Mouse (Mus musculus) adipocyte (in vitro differentiated cells): ENCODE measurements around the gene Gpn1.
A peak's percentile ranks its signal among the peaks of the same experiment; 100 is the strongest.
"Not testable (repeated sequence)": the region's sequence is repeated elsewhere in the genome, so short reads cannot be mapped to it uniquely, and the experiment has no call there.

ENCODE experiments used
- DNase-seq: peaks from one replicate; pipeline ENCODE4 v3.0.0-alpha.2; 2016; ENCODE audit warnings: low spot score

Gpn1 gene

DNA sequence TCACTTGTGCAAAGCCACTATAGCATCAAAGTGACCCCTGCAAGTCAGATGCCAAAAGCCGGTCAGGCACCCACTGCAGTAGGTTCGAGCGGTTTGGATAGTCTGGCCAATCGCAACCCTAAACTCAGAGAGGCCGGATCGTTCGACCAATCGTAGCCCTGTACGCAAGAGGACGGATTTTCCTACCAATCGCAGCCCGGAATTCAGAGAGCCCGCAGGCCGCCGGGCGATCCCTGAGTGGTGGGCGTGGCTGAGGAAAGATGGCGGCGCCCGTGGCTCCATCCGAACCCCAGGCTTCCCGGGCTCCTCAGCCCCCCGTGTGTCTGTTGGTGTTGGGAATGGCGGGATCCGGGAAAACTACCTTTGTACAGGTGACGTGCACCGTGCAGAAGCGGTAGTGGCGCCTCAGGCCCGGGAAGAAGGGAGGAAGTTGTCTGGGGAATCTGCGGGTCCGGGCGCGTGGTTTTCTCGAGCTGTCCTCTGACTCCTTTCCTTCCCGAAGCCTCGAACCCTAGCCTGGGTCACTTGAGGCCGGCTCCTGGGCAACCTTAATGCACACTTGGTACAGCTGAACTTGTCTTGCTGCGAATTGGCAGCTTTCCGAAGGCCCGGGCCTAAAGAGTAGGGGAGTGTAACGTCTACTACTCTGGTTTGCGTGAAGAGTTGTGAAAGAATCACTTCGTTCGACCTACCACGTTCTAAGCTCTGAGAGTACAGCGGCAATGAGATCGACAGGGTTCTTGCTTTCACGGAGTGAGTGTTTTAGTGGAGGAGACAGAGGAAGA lies at the start of gene Gpn1:
Gene Gpn1, plus strand, starts transcription at position 229 of the 785 bp plus-strand sequence.
- DNase-seq, result peak; percentile 91

DNA sequence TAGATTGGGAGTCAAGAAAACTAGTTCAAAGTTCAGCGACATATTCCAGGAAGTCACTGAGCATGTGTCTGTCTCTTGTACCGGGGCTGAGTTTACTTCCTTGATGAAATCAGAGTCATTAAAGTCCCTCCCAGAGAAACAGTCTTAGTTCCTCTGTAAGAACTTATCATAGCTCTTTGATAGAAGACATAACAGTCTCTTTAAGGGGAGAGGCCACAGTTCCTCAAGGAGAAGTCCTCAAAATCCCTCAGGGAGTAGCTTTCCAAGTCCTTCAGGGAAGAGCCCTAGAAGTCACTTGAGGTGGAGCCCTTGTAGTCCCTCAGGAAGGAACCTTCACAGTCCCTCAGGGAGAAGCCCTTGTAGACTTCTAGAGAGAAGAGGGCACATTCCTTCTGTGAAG lies 43.2 kb upstream of the Gpn1 start:
- peak; percentile 41 for DNase-seq

DNA sequence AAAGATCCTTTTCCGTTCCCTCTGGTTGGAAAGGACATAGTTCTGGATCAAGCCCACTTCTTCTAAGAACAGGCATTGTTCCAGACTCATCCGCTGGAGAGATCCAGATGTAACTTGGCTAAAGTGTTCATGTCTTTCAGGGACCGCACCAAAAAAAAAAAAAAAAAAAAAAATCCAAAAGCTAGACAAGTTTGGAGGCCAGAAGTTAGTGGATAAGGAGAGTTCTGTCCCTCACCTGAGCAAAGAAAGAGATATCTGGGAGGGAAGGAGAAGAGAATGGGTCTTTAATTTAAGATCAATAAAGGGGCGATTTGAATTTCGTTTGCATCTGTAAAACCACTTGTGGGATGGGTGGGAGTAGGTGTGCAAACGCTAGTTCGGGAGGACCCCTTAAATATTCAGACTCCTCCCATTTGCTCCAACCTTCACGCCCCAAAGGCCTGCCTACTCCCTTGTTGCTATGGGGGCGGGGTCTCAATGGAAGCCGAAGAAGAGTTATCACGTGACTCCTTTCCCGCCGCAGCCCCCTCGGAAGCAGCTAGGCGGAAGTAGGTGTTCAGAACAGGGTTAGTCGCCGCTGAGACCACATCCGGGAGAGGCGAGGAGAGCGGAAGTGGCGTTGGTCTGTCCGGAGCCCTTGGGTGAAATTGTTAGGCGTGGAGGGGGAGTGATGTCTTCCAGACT lies 42.5 kb upstream of the Gpn1 start, which contains the start of gene Zfp512:
Gene Zfp512, plus strand, starts transcription at position 554 of the 684 bp plus-strand sequence.
- peak; percentile 96 for DNase-seq

DNA sequence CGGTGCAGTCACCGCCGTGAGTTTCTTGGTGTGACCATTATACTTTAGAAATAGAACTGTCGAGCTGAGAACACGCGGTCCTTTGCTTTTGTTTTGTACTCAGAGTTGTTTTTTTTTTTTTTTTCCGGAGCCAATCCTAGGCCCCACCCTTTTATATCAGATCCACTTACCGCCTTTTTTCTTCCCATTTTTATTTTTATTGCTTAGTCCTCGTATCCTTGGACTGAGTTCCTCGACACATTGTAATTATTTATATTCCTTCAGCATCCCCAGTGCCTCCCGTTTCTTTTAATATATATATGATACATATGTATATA lies 42.0 kb upstream of the Gpn1 start:
- DNase-seq, result no peak

DNA sequence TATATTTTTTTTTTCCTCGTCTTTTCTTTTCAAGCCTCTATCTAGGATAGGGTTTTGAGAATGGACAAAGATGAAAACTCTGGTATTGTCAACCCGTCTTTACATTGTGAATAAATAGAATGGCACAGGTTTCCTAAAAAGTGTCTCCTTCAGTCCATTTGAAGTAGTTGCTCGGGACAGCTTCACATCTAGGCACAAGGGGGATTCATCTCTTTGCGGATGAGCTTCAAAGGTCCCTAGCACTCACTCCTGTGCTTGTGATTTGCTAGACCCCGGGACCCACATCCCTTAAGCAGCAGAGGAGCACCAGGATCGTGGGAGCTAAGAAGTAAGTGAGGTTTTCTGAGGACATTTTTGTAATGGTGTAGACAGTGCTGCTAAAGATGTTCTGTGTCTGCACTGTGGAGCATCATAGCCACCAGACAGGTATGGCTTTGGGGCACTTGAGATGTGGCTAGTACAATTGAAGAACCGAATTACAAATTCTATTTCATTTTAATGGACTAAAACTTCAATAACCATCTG lies 41.6 kb upstream of the Gpn1 start:
- DNase-seq, result peak; percentile 9

DNA sequence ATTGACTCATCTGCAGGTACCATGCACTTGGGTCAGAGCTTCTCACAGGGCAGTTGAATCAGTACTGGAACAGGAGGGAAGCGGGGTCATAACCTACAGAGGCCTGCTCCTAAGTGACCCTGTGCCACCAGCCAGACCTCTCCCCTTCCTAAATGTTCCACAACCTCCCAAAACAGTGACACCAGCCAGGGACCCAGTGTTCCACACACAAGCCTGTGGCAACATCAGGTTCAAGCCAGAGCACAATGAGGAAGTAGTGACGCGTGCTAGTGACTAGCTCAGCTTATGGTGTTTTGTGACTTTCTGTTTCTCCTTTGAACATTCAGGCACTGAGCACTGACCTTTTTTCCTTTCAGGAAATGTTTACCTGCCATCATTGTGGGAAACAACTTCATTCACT lies 26.7 kb upstream of the Gpn1 start:
- DNase-seq, result no peak

DNA sequence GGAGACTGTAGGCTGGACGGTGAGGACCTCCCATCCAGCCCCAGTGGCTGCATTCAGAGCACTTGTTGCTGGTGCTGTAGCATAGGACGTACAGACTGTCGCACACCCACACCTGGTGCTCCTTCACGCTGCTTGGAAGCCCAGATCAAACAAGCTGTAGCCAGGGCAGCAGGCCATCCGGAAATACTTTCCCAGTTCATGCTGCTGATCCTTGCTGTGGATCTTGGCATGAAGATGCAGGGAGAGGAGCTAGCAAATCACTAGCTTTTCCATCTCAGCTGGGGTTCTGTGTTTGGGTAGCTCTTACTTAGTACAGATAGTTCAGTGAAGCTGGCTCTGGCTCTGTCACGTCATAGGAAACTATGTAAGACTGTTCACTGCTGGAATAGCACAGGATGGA lies 24.8 kb upstream of the Gpn1 start:
- DNase-seq, result no peak

DNA sequence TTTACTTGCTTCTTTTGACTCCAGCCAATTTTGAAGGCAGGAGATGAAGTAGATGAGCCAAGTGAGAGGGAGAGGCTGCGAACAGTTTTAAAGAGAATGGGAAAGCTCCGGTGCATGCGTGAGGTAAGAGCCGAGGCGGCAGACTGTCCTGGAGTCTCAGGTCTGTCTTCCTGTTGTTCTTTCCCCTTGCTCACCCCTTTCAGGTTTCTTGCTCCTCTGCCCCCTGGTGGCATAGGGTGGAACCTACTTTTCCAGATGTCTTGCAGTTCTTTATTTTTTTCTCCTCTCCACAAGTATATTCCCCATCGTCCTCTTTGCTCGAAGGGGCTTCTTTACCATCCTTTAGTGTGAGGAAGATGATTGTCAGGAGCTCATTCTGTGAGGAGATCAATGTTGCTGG lies 24.2 kb upstream of the Gpn1 start:
- peak; percentile 51 for DNase-seq

DNA sequence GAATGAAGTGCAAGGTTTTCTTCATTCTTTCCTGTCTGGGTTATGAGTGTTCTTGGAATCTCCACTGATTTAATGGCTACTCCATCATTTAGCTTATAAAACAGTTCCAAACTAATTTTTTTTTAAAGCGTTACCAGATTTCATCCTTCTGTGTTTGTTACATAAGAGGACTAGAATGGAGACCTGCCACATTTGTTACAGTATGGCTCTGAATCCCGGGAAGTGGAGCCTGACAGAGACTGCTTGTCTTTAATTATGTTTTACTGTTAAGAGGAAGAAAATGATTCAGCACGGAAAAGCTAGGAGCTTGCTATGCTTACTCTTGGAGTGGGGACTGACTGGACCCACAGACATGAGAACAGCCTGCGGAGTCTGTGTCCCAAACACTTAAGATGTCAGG lies 14.0 kb upstream of the Gpn1 start:
- no peak for DNase-seq

DNA sequence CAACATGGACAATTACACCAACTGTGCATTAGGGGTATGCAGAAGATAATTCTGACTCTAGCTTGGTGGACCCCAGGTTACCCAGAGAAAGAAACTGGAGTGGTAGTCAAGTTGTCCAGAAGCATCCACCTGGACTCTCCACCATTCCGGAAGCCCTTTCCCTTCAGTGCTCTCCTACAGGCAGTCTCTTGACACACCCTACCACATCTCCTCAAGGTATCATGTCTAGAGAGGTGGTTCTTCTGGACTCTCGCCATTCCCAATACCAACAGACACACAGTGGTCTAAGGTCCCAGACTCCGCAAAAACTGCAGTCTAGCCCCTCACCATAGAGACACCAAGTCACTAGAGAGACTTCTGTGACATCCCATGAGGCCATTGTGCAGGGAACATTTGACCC lies 9.1 kb upstream of the Gpn1 start, which contains the start of gene 4930548H24Rik:
Gene 4930548H24Rik, plus strand, starts transcription at position 301 of the 400 bp plus-strand sequence.
- DNase-seq, result no peak

DNA sequence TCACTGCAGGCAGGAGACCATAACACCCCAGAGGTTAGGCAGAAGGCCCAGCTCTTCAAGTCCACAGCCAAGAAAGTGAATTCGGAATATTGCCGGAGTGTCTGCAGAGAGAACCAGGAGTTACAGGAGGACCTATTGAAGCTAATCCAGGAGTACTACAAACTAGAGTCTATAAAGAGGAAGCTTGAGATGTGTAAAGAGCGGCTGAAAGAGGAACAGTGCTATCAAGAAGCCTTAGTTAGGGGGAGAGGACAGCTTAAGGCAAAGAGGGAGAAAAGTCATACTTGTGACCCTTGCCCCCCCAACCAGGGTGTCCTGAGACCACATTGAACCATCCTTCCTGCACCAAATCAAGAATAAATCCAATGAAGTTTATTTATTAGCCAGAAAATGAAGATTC lies 6.7 kb upstream of the Gpn1 start:
- DNase-seq, result no peak

DNA sequence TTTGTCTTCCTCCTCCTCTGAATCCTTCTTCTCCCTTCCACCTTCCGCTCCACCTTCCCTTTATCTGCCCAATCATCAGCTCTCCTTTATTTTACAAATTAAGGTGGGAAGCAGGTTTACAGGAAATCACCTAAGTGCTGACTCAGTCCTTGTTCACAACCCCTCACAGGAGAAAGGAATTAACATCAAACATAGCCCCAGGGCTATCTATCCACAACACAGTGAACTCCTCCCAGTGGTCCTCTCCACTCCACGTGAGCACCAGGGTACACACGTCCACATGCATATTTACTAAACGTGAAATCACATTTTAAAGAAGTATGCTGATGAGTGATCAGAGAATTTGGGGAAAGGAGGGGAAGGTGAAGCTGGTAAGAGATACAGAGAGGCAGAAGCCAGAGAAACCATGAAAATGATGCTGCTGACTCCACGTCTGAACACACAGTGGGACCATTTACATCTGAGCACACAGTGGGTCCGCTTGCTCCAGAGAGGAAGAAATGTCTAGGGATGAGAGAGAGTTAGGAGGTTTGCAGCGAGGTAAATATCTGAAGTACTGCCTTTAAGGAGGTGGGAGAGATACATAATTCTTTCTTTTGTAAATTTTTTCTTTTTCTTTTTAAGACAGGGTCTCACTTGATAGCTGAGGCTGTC lies 5.3 kb upstream of the Gpn1 start:
- DNase-seq, result no peak

DNA sequence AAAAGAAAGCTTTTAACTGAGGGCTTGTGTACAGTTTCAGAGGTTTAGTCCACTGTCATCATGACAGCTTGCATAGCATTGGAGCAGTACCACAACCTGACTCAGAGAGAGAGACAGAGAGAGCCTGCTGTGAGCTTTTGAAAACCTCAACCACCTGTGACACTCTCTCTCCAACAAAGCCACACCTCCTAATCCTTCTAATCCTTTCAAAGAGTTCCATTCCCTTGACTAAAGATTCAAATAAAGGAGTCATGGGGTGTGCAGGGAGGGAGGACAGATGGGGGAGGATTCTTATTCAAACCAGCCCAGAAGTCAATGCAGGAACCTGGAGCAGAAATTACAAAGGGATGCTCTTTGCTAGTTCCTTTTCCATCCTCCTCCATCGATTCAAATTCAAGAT lies 2.5 kb upstream of the Gpn1 start:
- no peak for DNase-seq

DNA sequence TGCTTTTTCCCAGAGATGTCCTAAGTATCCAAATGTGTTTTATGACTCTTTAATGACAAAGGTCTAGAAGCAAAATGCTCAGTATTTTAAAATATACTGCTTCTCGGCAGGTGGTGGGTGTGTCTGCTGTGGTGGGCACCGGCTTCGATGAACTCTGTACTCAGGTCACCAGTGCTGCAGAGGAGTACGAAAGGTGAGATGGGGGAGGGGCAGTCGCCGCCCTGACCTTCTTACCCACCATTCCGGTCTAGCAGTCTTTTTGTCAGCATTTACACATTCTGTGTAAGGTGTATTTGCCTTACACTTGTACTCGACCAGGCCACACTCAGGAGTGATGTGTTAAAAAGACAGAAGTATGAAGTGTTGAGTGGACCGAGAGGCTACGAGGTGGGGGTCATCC lies 10.3 kb downstream of the Gpn1 start:
- no peak for DNase-seq

DNA sequence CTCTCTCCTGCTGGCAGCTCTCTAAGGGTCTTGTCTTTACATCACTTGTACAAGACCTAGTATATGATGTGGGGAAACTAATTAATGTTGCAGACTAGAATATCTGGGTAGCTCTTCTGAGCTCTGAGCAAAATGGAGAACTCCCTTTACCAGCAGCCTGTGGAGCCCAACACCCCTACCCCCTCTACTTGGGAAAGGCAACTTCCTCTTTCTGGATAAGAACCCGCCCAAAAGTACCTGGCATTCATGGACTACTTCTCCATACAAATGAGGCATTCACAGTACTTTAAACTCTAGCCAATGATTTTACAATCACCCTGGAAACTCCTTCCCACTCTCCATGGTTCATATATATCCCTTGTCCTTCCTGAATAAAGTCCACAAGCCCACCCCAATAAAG lies 17.9 kb downstream of the Gpn1 start:
- DNase-seq, result no peak

DNA sequence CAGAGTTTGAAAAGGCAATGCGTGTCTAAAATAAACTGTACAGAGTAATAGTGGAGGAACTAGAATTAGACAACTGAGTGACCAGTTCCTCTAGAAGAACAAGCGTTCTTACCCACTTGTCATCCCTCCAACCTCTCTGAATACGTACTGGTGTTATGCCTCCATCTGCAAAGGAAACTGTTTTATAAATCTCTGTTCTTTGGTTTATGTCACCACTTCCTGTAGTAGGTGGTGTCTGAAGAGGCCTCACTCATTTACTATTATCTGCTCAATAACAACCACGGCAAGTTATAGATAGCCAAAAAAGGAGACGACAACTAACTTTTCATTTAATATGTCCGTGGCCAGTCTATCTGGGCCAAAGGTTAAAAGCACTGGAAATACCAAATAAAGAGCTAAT lies 26.0 kb downstream of the Gpn1 start:
- DNase-seq, result no peak

DNA sequence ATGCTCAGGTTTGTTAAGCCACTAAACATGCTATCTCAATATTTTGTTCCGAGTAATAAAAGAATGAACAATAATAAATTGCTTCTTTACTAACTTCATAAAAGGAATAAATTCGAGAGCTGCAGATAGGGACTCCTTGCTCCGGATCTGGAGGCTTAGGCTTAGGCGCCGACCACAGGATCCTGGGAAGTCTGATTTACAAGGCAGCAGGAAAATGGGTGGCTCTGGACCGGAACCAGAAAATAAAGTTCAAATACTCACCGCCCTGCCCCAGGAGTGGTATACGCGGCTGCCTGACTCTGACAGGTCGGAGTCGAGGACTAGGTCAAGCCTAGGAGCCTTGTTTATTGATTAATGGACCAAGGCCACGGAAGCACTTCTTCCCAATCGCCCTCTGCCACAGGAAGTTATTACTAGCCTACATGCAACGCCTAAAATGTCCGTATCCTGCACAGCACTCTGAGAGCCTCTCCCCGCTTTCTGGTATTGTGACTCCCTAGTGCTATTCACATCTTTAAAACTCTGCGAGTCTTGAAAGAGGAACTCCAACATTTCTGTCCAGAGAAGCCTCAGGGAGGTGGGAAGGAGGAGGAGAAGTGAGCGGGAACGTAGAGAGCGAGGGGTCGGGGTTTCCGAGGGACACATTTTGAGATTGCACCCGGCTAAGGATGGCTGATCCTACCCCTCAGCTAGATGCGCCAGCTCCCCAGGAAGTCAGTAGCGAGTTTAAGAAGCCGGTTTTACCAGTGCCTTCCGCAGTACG lies 32.0 kb downstream of the Gpn1 start, which contains the start of gene Slc4a1ap:
Gene Slc4a1ap, plus strand, starts transcription at position 642 of the 763 bp plus-strand sequence.
- DNase-seq, result peak; percentile 86

DNA sequence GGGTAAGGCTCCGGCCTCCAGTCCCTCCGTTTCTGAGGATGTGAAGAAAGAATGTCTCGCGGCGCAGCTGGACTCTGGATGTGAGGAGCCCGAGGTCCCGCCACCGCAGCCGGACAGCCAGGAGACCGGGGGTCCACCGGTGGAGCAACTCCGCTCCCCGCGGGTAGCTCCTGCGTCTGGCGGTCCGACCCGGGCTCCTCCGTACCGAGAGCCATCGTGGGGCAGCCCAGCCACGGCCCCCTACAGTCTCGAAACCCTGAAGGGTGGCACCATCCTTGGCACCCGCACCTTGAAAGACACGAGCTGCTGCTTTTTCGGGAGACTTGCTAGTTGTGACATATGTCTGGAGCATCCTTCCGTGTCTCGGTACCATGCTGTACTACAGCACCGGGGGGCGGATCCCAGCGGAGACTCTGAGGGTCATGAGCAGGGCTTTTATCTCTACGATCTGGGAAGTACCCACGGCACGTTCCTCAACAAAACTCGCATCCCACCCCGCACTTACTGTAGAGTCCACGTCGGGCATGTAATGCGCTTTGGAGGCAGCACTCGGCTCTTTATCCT lies 32.7 kb downstream of the Gpn1 start:
- no peak for DNase-seq

DNA sequence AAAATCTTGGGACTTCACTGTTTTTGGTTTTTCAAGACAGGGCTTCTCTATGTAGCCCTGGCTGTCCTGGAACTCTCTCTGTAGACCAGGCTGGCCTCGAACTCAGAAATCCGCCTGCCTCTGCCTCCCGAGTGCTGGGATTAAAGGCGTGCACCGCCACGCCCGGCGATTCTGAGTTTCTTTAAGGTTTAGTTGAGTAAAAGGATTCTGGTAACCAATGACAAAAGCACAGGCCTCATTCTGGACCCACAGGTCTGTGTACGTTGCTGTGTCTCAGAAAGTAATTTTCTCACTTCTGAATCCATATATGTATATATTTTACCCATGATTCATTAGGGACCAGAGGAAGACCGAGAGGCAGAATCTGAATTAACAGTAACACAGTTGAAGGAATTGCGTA lies 33.2 kb downstream of the Gpn1 start, which contains the start of gene Supt7l:
Gene Supt7l, minus strand, starts transcription at position 101 of the 400 bp plus-strand sequence.
- DNase-seq, result not testable (repeated sequence)

DNA sequence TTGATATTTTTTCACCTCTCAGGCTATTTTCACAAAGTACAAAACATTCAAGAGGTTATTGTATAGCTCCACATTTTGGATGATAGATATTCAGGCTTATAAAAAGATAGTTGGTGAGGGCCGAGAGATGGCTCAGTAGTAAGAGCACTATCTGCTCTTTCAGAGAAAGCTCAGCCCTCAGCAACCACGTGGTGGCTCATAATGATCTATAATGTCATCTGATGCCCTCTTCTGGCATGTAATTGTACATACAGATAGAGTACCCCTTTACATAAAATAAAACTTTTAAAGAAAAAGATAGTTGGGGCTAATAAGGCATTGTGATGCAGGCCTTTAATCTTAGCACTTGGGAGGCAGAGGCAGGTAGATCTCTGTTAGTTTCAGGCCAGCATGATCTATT lies 34.0 kb downstream of the Gpn1 start:
- no peak for DNase-seq

DNA sequence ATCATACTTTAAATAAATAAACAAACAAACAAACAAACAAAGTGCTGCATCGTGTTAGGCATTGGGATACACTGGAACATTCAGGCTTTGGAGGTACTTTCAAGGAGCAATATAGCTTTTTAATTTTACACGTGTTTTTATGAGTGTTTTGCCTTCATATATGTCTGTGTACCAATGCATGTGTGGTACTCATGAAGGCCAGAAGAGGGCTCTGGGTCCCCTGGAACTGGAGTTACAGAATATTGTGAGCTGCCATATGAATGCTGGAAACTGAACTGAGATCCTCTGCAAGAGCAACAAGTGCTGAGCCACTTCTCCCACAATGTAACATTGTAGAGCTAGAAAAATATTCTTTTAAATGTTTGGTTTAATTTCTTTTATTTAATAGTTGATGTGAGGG lies 40.7 kb downstream of the Gpn1 start:
- no peak for DNase-seq

DNA sequence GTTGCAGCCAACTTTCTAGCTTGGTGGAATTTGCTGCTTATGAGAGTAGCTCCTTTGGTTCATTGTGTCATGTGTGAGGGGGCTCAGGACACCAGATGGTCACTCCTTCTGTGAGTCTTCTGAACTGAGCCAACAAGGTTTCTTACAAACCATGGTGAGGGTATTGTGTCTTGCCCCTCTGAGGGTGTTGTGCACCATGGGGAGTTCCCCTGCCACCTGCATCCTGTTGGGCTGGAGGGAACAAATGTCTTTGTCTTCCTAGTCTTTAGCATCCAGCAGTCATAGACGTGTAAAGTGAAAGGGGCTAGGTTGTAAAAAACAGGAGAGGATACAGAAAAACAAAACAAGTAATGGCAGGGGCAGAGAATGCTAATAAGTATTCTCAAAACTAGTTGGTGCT lies 64.9 kb downstream of the Gpn1 start:
- no peak for DNase-seq
